Mouse (Mus musculus): Measurements from ENCODE around the gene Olfr130.

Olfr130 gene

GRCm38 (mm10) chr17:38063621-38064020 lies at the start of gene Olfr130:
Olfr130 (plus strand) TSS chr17:38063921.
- no peak for DNase-seq (ENCODE audit: extremely low read depth, low read depth, low spot score)

GRCm38 (mm10) chr17:38016341-38016740 lies 47.4 kb upstream of the Olfr130 start:
- DNase-seq (ENCODE audit: extremely low read depth, low read depth, low spot score), result no peak

GRCm38 (mm10) chr17:38026297-38026696 lies 37.4 kb upstream of the Olfr130 start:
- no peak for DNase-seq (ENCODE audit: extremely low read depth, low read depth, low spot score)

- DNase-seq (ENCODE audit: extremely low read depth, low read depth, low spot score), result no peak
These were observed 3.7 kb upstream of the Olfr130 start, which contains the start of gene Olfr129 for GRCm38 (mm10) chr17:38059979-38060378. Olfr129 (minus strand) TSS chr17:38060079.

- no peak for DNase-seq (ENCODE audit: extremely low read depth, low read depth, low spot score)
These were observed 18.6 kb downstream of the Olfr130 start for GRCm38 (mm10) chr17:38082364-38082763.

- DNase-seq (ENCODE audit: extremely low read depth, low read depth, low spot score), result no peak
These were observed 24.9 kb downstream of the Olfr130 start, which contains the start of gene Olfr131 for GRCm38 (mm10) chr17:38088593-38088992. Olfr131 (minus strand) TSS chr17:38088693.
